Mouse (Mus musculus) erythroblast, embryonic 14.5 days (primary cell): ENCODE results near the gene Clcn7.

Experiments used
- GATA1 ChIP-seq: IDR thresholded peaks from 2 replicates; pipeline ENCODE4 v1.6.1; 2012; ENCODE audit warnings: low read length, inconsistent platforms, mixed read lengths
- TAL1 ChIP-seq: IDR thresholded peaks from 3 replicates; pipeline ENCODE4 v1.6.1; 2012; ENCODE audit warnings: low read length, inconsistent platforms, mixed read lengths

DNA sequence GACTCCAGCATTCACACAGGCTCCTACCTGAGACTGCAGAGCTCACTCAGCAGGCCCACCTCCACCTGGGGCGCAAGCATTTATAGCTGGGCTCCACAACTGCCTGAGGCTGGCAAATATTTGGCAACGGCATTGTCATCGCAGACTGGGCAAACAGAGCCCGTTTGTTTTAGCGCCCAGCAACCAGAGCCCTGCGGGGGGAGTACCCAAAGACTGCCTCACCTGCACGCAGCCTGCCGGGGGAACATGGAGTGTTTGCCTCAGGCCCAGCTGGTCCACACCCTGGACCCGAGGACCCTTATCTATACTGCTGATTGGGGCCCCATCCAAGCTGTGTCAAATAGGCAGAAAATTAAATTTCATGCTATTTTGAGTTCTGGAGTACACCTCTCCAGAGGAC is 42.2 kb downstream of the Clcn7 start, which contains the start of gene Gm38655:
- no peak for TF ChIP-seq TAL1
- no peak for TF ChIP-seq GATA1
